Mouse (Mus musculus): ENCODE data around the gene Elmo3. TPM values are rescaled to one million over a fixed set of nuclear protein-coding genes. Genes with fewer than 3 reads are reported as not detected.
A peak's percentile ranks its signal among the peaks of the same experiment; 100 is the strongest.

Elmo3 gene
- total and polyA plus RNA-seq, 2 experiments from 2014 or later: 0.71 to 0.81 TPM

GRCm38 (mm10) chr8:105323183-105323582 lies 17.8 kb downstream of the Elmo3 start:
- no peak overlapping the region for H3K9ac ChIP-seq (replicated peaks; ENCODE audit: low read length, poor library complexity, severe bottlenecking)
- H3K36me3 ChIP-seq (ENCODE audit: insufficient read depth, low read length): peaks cover 22% of the 10 kb centered on the region; the same call in 1 of the 2 replicates
- no peak for DNase-seq (ENCODE audit: low spot score)
- H3K4me1 ChIP-seq (ENCODE audit: insufficient read depth, low read length): peaks cover 16% of the 10 kb centered on the region
- H3K4me3 ChIP-seq (ENCODE audit: low read depth, low read length): no peak overlapping the region
- 91% methylated on average over 4 of the region's 4 CpGs for WGBS
- H3K27me3 ChIP-seq (ENCODE audit: insufficient read depth, low read length): no peaks in the 10 kb centered on the region
- ATAC-seq (ENCODE audit: low FRiP score): no peak
- H3K4me2 ChIP-seq (ENCODE audit: low read depth, low read length, poor library complexity, severe bottlenecking): no peak overlapping the region
- H3K27ac ChIP-seq (ENCODE audit: low read depth, low read length): no peak overlapping the region
- H3K9me3 ChIP-seq (ENCODE audit: low read length): no peaks in the 10 kb centered on the region
- TF ChIP-seq CTCF (IDR thresholded peaks at IDR 0.05): no peak

- peak overlapping the region; percentile 89 for H3K4me3 ChIP-seq (ENCODE audit: low read depth, low read length)
- ATAC-seq (ENCODE audit: low FRiP score): peak; percentile 50
- H3K9ac ChIP-seq (replicated peaks; ENCODE audit: low read length, poor library complexity, severe bottlenecking): peak overlapping the region; percentile 96
- DNase-seq (ENCODE audit: low spot score): peak; percentile 41
- H3K4me1 ChIP-seq (ENCODE audit: insufficient read depth, low read length): peaks cover 16% of the 10 kb centered on the region
- peak overlapping the region; percentile 82 for H3K27ac ChIP-seq (ENCODE audit: low read depth, low read length)
- H3K9me3 ChIP-seq (ENCODE audit: low read length): no peaks in the 10 kb centered on the region
- 0% methylated on average over 12 of the region's 12 CpGs for WGBS
- TF ChIP-seq CTCF (IDR thresholded peaks at IDR 0.05): no peak
- peak overlapping the region; percentile 76 for H3K4me2 ChIP-seq (ENCODE audit: low read depth, low read length, poor library complexity, severe bottlenecking)
- H3K27me3 ChIP-seq (ENCODE audit: insufficient read depth, low read length): no peaks in the 10 kb centered on the region
- peaks cover 33% of the 10 kb centered on the region for H3K36me3 ChIP-seq (ENCODE audit: insufficient read depth, low read length)
Observed at GRCm38 (mm10) chr8:105325641-105326093, 20.3 kb downstream of the Elmo3 start.

GRCm38 (mm10) chr8:105326141-105326672 lies 20.8 kb downstream of the Elmo3 start, which contains the start of the genes Lrrc29 and Tmem208:
TSS of gene Lrrc29 (minus strand) at chr8:105326278.
TSS of gene Tmem208 (plus strand) at chr8:105326354.
- peak; percentile 72 for TF ChIP-seq CTCF (IDR thresholded peaks at IDR 0.05)
- Histone ChIP-seq H3K9ac (replicated peaks; ENCODE audit: low read length, poor library complexity, severe bottlenecking) (peak within 1 kb of the TSS; percentile 96), H3K27me3 (ENCODE audit: insufficient read depth, low read length) (no peaks in the 10 kb centered on the region), H3K27ac (ENCODE audit: low read depth, low read length) (peak within 1 kb of the TSS; percentile 82), H3K4me2 (ENCODE audit: low read depth, low read length, poor library complexity, severe bottlenecking) (peak within 1 kb of the TSS; percentile 76), H3K4me1 (ENCODE audit: insufficient read depth, low read length) (peaks cover 16% of the 10 kb centered on the region), H3K9me3 (ENCODE audit: low read length) (no peaks in the 10 kb centered on the region), H3K4me3 (ENCODE audit: low read depth, low read length) (peak within 1 kb of the TSS; percentile 89), H3K36me3 (ENCODE audit: insufficient read depth, low read length) (peaks cover 39% of the 10 kb centered on the region)
- ATAC-seq (ENCODE audit: low FRiP score): peak; percentile 92
- WGBS: 0% methylated on average over 36 of the region's 36 CpGs
- peak; percentile 97 for DNase-seq (ENCODE audit: low spot score)

GRCm38 (mm10) chr8:105326968-105327367 lies 21.6 kb downstream of the Elmo3 start:
- H3K36me3 ChIP-seq (ENCODE audit: insufficient read depth, low read length): peaks cover 39% of the 10 kb centered on the region
- 37% methylated on average over 6 of the region's 6 CpGs for WGBS

GRCm38 (mm10) chr8:105330325-105330724 lies 24.9 kb downstream of the Elmo3 start:
- H3K4me2 ChIP-seq (ENCODE audit: low read depth, low read length, poor library complexity, severe bottlenecking): no peak overlapping the region
- peaks cover 10% of the 10 kb centered on the region; the same call in 1 of the 2 replicates for H3K4me1 ChIP-seq (ENCODE audit: insufficient read depth, low read length)
- ATAC-seq (ENCODE audit: low FRiP score) (no peak), DNase-seq (ENCODE audit: low spot score) (no peak)
- H3K27me3 ChIP-seq (ENCODE audit: insufficient read depth, low read length): no peaks in the 10 kb centered on the region
- H3K36me3 ChIP-seq (ENCODE audit: insufficient read depth, low read length): peaks cover 35% of the 10 kb centered on the region
- TF ChIP-seq CTCF (IDR thresholded peaks at IDR 0.05): no peak
- no peak overlapping the region for H3K4me3 ChIP-seq (ENCODE audit: low read depth, low read length)
- no peak overlapping the region for H3K9ac ChIP-seq (replicated peaks; ENCODE audit: low read length, poor library complexity, severe bottlenecking)
- no peak overlapping the region for H3K27ac ChIP-seq (ENCODE audit: low read depth, low read length)
- H3K9me3 ChIP-seq (ENCODE audit: low read length): no peaks in the 10 kb centered on the region
- whole genome bisulfite sequencing: 94% methylated on average over 12 of the region's 12 CpGs

More at GRCm38 (mm10) chr8:105326968-105327367, 21.6 kb downstream of the Elmo3 start:
- H3K9ac ChIP-seq (replicated peaks; ENCODE audit: low read length, poor library complexity, severe bottlenecking): peak overlapping the region; percentile 96
- no peak for TF ChIP-seq CTCF (IDR thresholded peaks at IDR 0.05)
- no peaks in the 10 kb centered on the region for H3K9me3 ChIP-seq (ENCODE audit: low read length)
- DNase-seq (ENCODE audit: low spot score) (no peak), ATAC-seq (ENCODE audit: low FRiP score) (no peak)
- H3K27ac ChIP-seq (ENCODE audit: low read depth, low read length): peak overlapping the region; percentile 82; the same call in 1 of the 2 replicates
- H3K27me3 ChIP-seq (ENCODE audit: insufficient read depth, low read length): no peaks in the 10 kb centered on the region
- peaks cover 16% of the 10 kb centered on the region for H3K4me1 ChIP-seq (ENCODE audit: insufficient read depth, low read length)
- H3K4me3 ChIP-seq (ENCODE audit: low read depth, low read length): peak overlapping the region; percentile 89
- H3K4me2 ChIP-seq (ENCODE audit: low read depth, low read length, poor library complexity, severe bottlenecking): peak overlapping the region; percentile 76

GRCm38 (mm10) chr8:105331469-105331868 lies 26.1 kb downstream of the Elmo3 start:
- WGBS: 95% methylated on average over 22 of the region's 22 CpGs
- ATAC-seq (ENCODE audit: low FRiP score): no peak
- no peak for TF ChIP-seq CTCF (IDR thresholded peaks at IDR 0.05)
- Histone ChIP-seq H3K4me2 (ENCODE audit: low read depth, low read length, poor library complexity, severe bottlenecking) (no peak overlapping the region), H3K4me3 (ENCODE audit: low read depth, low read length) (no peak overlapping the region), H3K9me3 (ENCODE audit: low read length) (no peaks in the 10 kb centered on the region), H3K4me1 (ENCODE audit: insufficient read depth, low read length) (peaks cover 8% of the 10 kb centered on the region; the same call in 1 of the 2 replicates), H3K27me3 (ENCODE audit: insufficient read depth, low read length) (no peaks in the 10 kb centered on the region), H3K36me3 (ENCODE audit: insufficient read depth, low read length) (peaks cover 35% of the 10 kb centered on the region), H3K27ac (ENCODE audit: low read depth, low read length) (no peak overlapping the region), H3K9ac (replicated peaks; ENCODE audit: low read length, poor library complexity, severe bottlenecking) (no peak overlapping the region)
- DNase-seq (ENCODE audit: low spot score): no peak
